Mouse (Mus musculus): ENCODE measurements around the gene Olfr907. TPM values are rescaled to one million over a fixed set of nuclear protein-coding genes. Genes with fewer than 3 reads are reported as not detected.

Olfr907 gene
- polyA plus RNA-seq (2012; rRNA removed): not detected in 2 replicates

DNA sequence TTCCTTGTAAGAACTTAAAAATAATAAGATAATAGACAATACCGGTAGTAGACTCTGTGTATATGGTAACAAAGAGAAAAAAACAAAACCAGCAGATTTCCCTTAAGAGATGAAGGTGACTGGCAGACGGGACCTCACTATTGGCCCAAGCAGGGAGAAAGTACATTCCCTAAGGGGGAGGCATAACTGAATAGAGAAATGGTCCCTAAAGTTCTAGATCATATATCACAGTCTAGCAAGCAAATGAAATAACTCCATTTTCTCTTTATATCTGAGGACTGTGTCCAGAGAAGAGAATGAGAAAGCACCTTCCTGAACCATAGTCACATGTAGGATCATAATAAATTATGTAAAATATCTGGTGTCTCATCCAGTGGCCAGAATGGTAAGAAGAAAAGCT lies at the start of gene Olfr907:
Gene Olfr907, plus strand, starts transcription at position 301 of the 400 bp plus-strand sequence.
- 77% methylated on average over 2 of the region's 2 CpGs for WGBS

DNA sequence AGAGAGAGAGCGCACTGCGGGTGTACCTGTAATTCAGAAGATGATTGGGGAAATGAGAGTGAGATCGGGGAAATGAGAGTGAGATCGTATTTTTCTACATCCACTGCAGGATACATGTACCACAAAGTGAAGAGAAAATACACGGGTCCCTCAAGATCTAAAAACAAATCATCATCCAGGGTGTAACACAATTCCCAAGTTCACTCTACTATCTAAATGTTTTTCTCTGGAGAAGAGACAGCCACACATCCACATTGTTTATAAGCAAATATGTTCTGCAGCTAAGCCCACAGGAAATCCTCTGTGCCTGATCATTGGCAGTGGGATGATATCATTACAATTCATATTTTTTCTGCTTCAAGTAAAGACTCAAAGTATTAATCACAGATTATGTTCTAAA lies 48.2 kb upstream of the Olfr907 start, which contains the start of gene Olfr902:
Gene Olfr902, plus strand, starts transcription at position 301 of the 400 bp plus-strand sequence.
- 89% methylated on average over 5 of the region's 5 CpGs for WGBS
- DNase-seq (ENCODE audit: low read depth, low spot score): no peak

More for the DNA sequence above, at the start of gene Olfr907:
- no peak for DNase-seq (ENCODE audit: low read depth, low spot score)

DNA sequence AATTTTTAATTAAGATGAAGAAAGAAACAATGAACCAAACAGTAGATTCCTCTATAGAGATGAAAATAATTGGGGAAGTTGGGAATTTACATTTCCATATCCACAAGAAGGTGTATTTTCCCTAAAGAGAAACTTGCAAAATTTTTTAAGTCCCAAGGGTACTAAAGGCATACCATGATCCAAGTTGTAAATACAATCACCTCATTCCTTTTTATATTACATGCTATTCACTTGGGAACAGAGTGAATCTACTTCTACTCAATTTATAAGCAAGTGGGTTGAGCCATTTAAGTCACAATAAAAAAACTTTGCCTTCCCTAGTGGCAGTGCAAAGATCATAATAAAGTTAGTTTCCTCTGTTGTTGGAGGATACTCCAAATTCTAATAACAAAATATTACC lies 32.8 kb upstream of the Olfr907 start, which contains the start of gene Olfr904:
Gene Olfr904, plus strand, starts transcription at position 301 of the 400 bp plus-strand sequence.
- no peak for DNase-seq (ENCODE audit: low read depth, low spot score)

DNA sequence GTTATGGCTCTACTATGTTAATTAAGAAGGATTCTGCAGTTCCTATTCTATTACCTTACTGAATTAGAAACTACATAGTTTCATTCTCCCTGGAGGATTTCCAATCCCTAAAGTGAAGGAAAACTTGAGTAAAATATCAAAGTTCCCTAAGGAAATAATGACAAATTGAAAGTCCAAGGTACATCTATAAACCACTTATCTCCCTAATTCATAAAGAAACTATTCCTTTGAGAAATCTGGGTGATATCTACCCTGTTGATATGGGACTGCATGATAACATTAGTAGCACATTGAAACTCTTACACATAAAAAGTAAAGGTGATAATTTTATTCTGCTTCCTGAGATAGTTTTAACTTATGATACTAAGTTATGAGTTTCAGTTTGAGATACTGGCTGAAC lies 24.8 kb upstream of the Olfr907 start, which contains the start of gene Olfr905:
Gene Olfr905, plus strand, starts transcription at position 301 of the 400 bp plus-strand sequence.
- DNase-seq (ENCODE audit: low read depth, low spot score): no peak

DNA sequence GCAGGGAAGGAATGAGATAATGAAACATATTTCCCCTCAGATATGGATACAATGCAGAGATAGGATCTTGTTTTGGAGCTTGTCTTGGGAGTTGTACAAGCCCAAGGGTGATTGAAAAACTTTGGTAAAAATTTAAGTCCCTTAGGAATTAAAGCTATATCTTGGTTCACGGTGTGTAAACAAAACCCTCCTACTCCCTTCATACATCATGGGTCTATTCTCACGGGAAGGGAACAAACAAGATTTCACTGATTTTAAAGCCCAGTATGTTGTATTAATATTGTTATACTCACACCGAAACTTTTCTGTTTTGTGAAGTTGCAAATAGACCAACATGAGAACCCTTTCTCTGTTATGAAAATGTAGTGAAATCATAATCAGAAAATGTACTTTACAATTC lies 8.8 kb upstream of the Olfr907 start, which contains the start of gene Olfr906:
Gene Olfr906, plus strand, starts transcription at position 301 of the 400 bp plus-strand sequence.
- DNase-seq (ENCODE audit: low read depth, low spot score): no peak
- WGBS: 76% methylated on average over 3 of the region's 3 CpGs

DNA sequence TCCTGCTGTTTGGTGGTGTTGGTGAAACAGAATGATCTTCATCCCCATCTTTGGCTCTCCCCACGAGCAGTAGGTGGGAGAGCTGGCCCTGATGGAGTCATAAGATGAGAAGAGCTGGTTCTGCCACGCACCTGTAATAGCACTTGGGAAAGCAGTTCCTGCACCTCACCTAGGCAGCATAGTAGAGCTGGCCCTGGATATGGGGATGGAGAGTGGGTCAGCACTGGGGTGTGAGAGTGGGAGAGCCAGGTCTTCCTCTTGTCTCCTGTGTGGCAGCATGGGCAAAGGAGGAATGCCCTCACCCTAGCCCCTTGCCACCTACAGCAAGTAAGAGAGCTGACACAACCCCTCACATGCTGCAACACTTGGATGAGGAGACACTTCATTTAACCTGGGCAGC lies 16.8 kb downstream of the Olfr907 start:
- 57% methylated on average over 2 of the region's 2 CpGs for WGBS
- DNase-seq (ENCODE audit: low read depth, low spot score): no peak

DNA sequence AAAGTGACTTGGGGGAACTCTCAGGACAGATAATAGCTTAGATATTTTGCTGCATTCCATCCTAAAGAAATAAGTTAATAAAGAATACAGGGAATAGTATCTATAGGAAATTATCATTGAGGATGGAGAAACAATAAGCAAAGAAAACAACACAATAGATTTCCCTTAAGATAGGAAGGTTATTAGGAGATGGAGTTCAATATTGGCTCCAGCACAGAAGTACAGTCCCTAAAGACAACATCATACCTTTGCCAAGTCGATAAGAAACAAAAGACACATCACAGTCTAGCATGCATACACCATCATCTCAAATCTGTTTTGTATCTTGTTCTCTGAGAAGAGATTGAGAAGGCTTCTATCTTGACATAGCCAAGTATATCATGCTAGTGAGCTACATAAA lies 25.7 kb downstream of the Olfr907 start, which contains the start of gene Olfr911-ps1:
Gene Olfr911-ps1, plus strand, starts transcription at position 301 of the 400 bp plus-strand sequence.
- WGBS: 60% methylated on average over 1 of the region's 1 CpGs
- no peak for DNase-seq (ENCODE audit: low read depth, low spot score)

DNA sequence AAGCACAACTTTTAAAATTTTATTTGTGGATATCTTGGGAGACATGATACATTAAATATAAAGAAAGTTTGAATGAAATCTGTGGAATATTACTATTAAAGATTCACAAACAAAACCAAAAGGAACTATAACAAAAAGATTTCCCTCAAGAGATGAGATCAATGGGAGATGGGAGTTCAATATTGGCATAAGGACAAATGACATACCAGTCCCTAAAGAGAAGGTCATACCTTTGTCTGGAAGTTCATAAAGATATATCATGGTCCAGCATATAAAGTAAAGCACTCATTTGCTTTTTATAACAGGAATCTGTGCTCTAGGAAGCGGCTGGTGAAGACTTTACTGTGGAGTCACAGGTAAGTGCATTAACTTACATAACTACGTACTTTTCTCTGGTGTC lies 41.9 kb downstream of the Olfr907 start, which contains the start of gene Olfr910:
Gene Olfr910, plus strand, starts transcription at position 301 of the 400 bp plus-strand sequence.
- 87% methylated on average over 2 of the region's 2 CpGs for WGBS

More for the DNA sequence above, 41.9 kb downstream of the Olfr907 start, which contains the start of gene Olfr910:
- DNase-seq (ENCODE audit: low read depth, low spot score): no peak

Other genes starting within 250 kb of the Olfr907 start
- not detected in 2 replicates for gene Olfr143, start 243.0 kb upstream of the Olfr907 start, polyA plus RNA-seq (2012; rRNA removed)
- not detected in 2 replicates for gene Olfr895, start 227.9 kb upstream of the Olfr907 start, polyA plus RNA-seq (2012; rRNA removed)
- gene Olfr896-ps1, start 204.7 kb upstream of the Olfr907 start, polyA plus RNA-seq (2012; rRNA removed): not detected in 2 replicates
- gene Olfr25, start 166.7 kb upstream of the Olfr907 start, polyA plus RNA-seq (2012; rRNA removed): not detected in 2 replicates
- not detected in 2 replicates for gene Olfr898, start 147.4 kb upstream of the Olfr907 start, polyA plus RNA-seq (2012; rRNA removed)
- not detected in 2 replicates for gene Olfr250, start 128.9 kb upstream of the Olfr907 start, polyA plus RNA-seq (2012; rRNA removed)
- not detected in 2 replicates for gene Olfr251, start 118.7 kb upstream of the Olfr907 start, polyA plus RNA-seq (2012; rRNA removed)
- not detected in 2 replicates for gene Olfr147, start 94.1 kb upstream of the Olfr907 start, polyA plus RNA-seq (2012; rRNA removed)
- not detected in 2 replicates for gene Olfr901, start 66.3 kb upstream of the Olfr907 start, polyA plus RNA-seq (2012; rRNA removed)
- gene Olfr902, start 48.1 kb upstream of the Olfr907 start, polyA plus RNA-seq (2012; rRNA removed): not detected in 2 replicates
- not detected in 2 replicates for gene Olfr904, start 32.7 kb upstream of the Olfr907 start, polyA plus RNA-seq (2012; rRNA removed)
- not detected in 2 replicates for gene Olfr905, start 24.7 kb upstream of the Olfr907 start, polyA plus RNA-seq (2012; rRNA removed)
- gene Olfr906, start 8.7 kb upstream of the Olfr907 start, polyA plus RNA-seq (2012; rRNA removed): not detected in 2 replicates
- not detected in 2 replicates for gene Olfr911-ps1, start 25.8 kb downstream of the Olfr907 start, polyA plus RNA-seq (2012; rRNA removed)
- gene Olfr910, start 42.0 kb downstream of the Olfr907 start, polyA plus RNA-seq (2012; rRNA removed): not detected in 2 replicates
- not detected in 2 replicates for gene Olfr912, start 84.4 kb downstream of the Olfr907 start, polyA plus RNA-seq (2012; rRNA removed)
- gene Olfr913, start 97.0 kb downstream of the Olfr907 start, polyA plus RNA-seq (2012; rRNA removed): not detected in 2 replicates
- not detected in 2 replicates for gene Olfr914, start 109.3 kb downstream of the Olfr907 start, polyA plus RNA-seq (2012; rRNA removed)
- not detected in 2 replicates for gene Olfr916, start 164.1 kb downstream of the Olfr907 start, polyA plus RNA-seq (2012; rRNA removed)
- gene Olfr917, start 170.0 kb downstream of the Olfr907 start, polyA plus RNA-seq (2012; rRNA removed): not detected in 2 replicates
- not detected in 2 replicates for gene Olfr918, start 178.8 kb downstream of the Olfr907 start, polyA plus RNA-seq (2012; rRNA removed)
- gene Olfr919, start 207.9 kb downstream of the Olfr907 start, polyA plus RNA-seq (2012; rRNA removed): not detected in 2 replicates
- 15.4 and 18.1 TPM in 2 replicates for gene Vwa5a, start 222.5 kb downstream of the Olfr907 start, polyA plus RNA-seq (2012; rRNA removed)

Measured in large intestine, adult 2 months (tissue).